Mouse (Mus musculus) testis, adult 2 months (tissue): ENCODE data around the gene Gm13275.

Experiments
- CTCF ChIP-seq: fragments of 200-500 bp; IDR thresholded peaks from 2 replicates; pipeline ENCODE4 v1.5.1; 2012; ENCODE audit warnings: low read depth, mild to moderate bottlenecking, inconsistent platforms, low read length, moderate library complexity; ENCODE audit not compliant: control insufficient read depth, insufficient read depth, insufficient replicate concordance
- POLR2A ChIP-seq: fragments of 200-500 bp; IDR thresholded peaks from 2 replicates; pipeline ENCODE4 v1.6.1; 2012; ENCODE audit warnings: low read depth, mild to moderate bottlenecking, inconsistent platforms, low read length, moderate library complexity; ENCODE audit not compliant: control insufficient read depth

DNA sequence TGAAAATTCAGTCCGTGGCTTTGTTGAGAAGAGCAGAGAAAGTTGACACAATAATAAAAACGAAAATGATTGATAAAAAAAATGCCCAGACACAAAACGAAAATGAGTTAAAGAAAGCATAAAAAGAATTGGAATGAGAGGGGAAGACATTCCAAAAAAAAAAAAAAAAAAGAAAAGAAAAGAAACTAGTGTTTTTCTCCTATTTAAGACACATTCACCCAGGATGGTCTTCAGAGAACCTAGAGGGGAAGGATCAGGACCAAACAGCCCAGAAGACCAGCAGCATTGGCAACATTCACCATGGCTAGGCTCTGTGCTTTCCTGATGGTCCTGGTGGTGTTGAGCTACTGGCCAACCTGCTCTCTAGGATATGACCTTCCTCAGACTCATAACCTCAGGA lies 21.6 kb downstream of the Gm13275 start, which contains the start of gene Ifna7:
- TF ChIP-seq POLR2A, result no peak
- no peak for TF ChIP-seq CTCF
